ENCODE assay signal across 7 mouse cellular contexts in the genomic region with DNA sequence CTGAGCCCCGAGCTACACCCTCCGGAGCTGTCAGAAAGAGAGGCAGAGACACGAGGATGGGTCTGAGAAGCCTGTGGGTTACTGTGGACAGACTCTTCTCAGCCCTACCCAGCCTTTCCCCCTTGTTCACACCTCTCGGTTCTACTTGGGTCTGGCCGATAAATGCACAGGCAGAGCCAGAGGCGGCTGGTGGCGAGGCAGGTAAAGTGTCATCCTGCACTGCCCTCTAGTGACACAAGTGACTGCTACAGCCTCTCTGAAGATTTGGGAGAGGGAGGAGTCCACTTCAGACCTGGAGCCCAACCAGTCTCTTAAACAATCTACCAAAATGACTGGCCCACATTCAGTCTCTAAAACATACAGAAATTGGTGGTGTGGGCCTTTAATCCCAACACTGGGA. TPM values are rescaled to one million over a fixed set of nuclear protein-coding genes. Genes with fewer than 3 reads are reported as not detected.
DNase-seq lines count a peak whose midpoint lies in the region; ATAC-seq and TF ChIP-seq lines count a peak whose summit lies in the region.

No protein-coding gene starts in this region.

- TF ChIP-seq CTCF in left cerebral cortex, adult 2 months (IDR thresholded peaks at IDR 0.05) = peak; percentile 88

- peak; percentile 81 to 92 for DNase-seq in adrenal gland, adult (ENCODE audit: inconsistent age in 2 of 2, low spot score in 1 of 2)
- DNase-seq in cerebellum, postnatal 36 days = peak; percentile 82 to 89
- peak; percentile 80 to 88 for DNase-seq in frontal cortex, postnatal 36 days (ENCODE audit: low spot score in 2 of 2)
- DNase-seq in hindlimb bud, embryonic 11.5 days (ENCODE audit: extremely low spot score, low read depth, low spot score) = peak; percentile 47
- DNase-seq in left cerebral cortex, adult 2 months (ENCODE audit: extremely low spot score in 1 of 2, low spot score in 2 of 2) = peak; percentile 80 to 84
- peak; percentile 62 to 69 for DNase-seq in right cerebral cortex, postnatal 36 days (ENCODE audit: low spot score in 2 of 2)

- ATAC-seq in megakaryocyte-erythroid progenitor cell, adult 5-6 weeks (replicated peaks; ENCODE audit: low FRiP score, low TSS enrichment, poor library complexity, severe bottlenecking) = peak; percentile 88

- no peak overlapping the region for H3K4me3 ChIP-seq in left cerebral cortex, adult 2 months

- no peak overlapping the region for H3K27ac ChIP-seq in left cerebral cortex, adult 2 months

- intact Hi-C loops in left cerebral cortex, adult 2 months (cut with DNase I) = loop anchor here (1.0 kb wide), 1 partner anchor 43 kb away; no protein-coding TSS in a partner anchor

RNA-seq across cellular contexts. Expression of gene Cdk5rap3, which starts 6.3 kb away (rescaled TPM):
- 10 to 100 TPM; 28.6 to 30.0 TPM for total RNA-seq in left cerebral cortex, adult 2 months (2021)
- 31.9 and 56.8 TPM in 2 replicates for total RNA-seq in megakaryocyte-erythroid progenitor cell, adult 5-6 weeks (2014; fragmentation: Nextera tagmentation)
- 18.3 and 54.6 TPM in 2 replicates for total RNA-seq in megakaryocyte-erythroid progenitor cell, adult 5-6 weeks (2017)

RNA-seq across cellular contexts. Expression of gene Prr15l, which starts 17.9 kb away (rescaled TPM):
- total RNA-seq in left cerebral cortex, adult 2 months (2021) = not detected
- not detected in 2 replicates for total RNA-seq in megakaryocyte-erythroid progenitor cell, adult 5-6 weeks (2014; fragmentation: Nextera tagmentation)
- total RNA-seq in megakaryocyte-erythroid progenitor cell, adult 5-6 weeks (2017) = not detected in 2 replicates

RNA-seq across cellular contexts. Expression of gene Pnpo, which starts 33.8 kb away (rescaled TPM):
- total RNA-seq in left cerebral cortex, adult 2 months (2021) = 10 to 100 TPM; 40.0 to 40.2 TPM
- 13.7 and 18.5 TPM in 2 replicates for total RNA-seq in megakaryocyte-erythroid progenitor cell, adult 5-6 weeks (2014; fragmentation: Nextera tagmentation)
- 25.9 and 29.0 TPM in 2 replicates for total RNA-seq in megakaryocyte-erythroid progenitor cell, adult 5-6 weeks (2017)
